Mouse (Mus musculus): ENCODE measurements around the gene Brwd3. TPM values are rescaled to one million over a fixed set of nuclear protein-coding genes. Genes with fewer than 3 reads are reported as not detected.

Brwd3 gene
- polyA plus RNA-seq, 1 experiment from 2014 or later: 3.8 TPM

- DNase-seq (ENCODE audit: extremely low spot score, low spot score): no peak
- H3K27ac ChIP-seq: no peak overlapping the region
- no peaks in the 10 kb centered on the region; the same call in 1 of the 2 replicates for H3K27me3 ChIP-seq (ENCODE audit: poor library complexity, severe bottlenecking)
- H3K4me3 ChIP-seq: no peak overlapping the region
- 79% methylated on average over 3 of the region's 3 CpGs for WGBS
- H3K4me1 ChIP-seq: peaks cover 6% of the 10 kb centered on the region; the same call in 1 of the 2 replicates
- H3K36me3 ChIP-seq (replicated peaks): no peaks in the 10 kb centered on the region
- no peaks in the 10 kb centered on the region for H3K9me3 ChIP-seq
Observed at GRCm38 (mm10) chrX:108729068-108729467, 105.1 kb downstream of the Brwd3 start.

- no peaks in the 10 kb centered on the region; the same call in 1 of the 2 replicates for H3K27me3 ChIP-seq (ENCODE audit: poor library complexity, severe bottlenecking)
- no peak overlapping the region for H3K27ac ChIP-seq
- no peak overlapping the region for H3K4me3 ChIP-seq
- no peak for DNase-seq (ENCODE audit: extremely low spot score, low spot score)
- H3K9me3 ChIP-seq: no peaks in the 10 kb centered on the region
- H3K4me1 ChIP-seq: peaks cover 6% of the 10 kb centered on the region; the same call in 1 of the 2 replicates
- WGBS: 87% methylated on average over 3 of the region's 3 CpGs
- H3K36me3 ChIP-seq (replicated peaks): no peaks in the 10 kb centered on the region
Observed at GRCm38 (mm10) chrX:108728334-108728733, 105.8 kb downstream of the Brwd3 start.

- Histone ChIP-seq H3K4me1 (peaks cover 2% of the 10 kb centered on the region; the same call in 1 of the 2 replicates), H3K9me3 (no peaks in the 10 kb centered on the region; the same call in 1 of the 2 replicates), H3K27me3 (ENCODE audit: poor library complexity, severe bottlenecking) (no peaks in the 10 kb centered on the region), H3K27ac (no peak overlapping the region), H3K36me3 (replicated peaks) (no peaks in the 10 kb centered on the region), H3K4me3 (no peak overlapping the region)
- no peak for DNase-seq (ENCODE audit: extremely low spot score, low spot score)
Observed at GRCm38 (mm10) chrX:108724241-108724640, 109.9 kb downstream of the Brwd3 start.

- H3K9me3 ChIP-seq: no peaks in the 10 kb centered on the region; the same call in 1 of the 2 replicates
- H3K27ac ChIP-seq: no peak overlapping the region
- no peaks in the 10 kb centered on the region for H3K27me3 ChIP-seq (ENCODE audit: poor library complexity, severe bottlenecking)
- no peaks in the 10 kb centered on the region for H3K4me1 ChIP-seq
- 94% methylated on average over 1 of the region's 1 CpGs for WGBS
- DNase-seq (ENCODE audit: extremely low spot score, low spot score): no peak
- H3K4me3 ChIP-seq: no peak overlapping the region
- H3K36me3 ChIP-seq (replicated peaks): no peaks in the 10 kb centered on the region
Observed at GRCm38 (mm10) chrX:108722447-108722846, 111.7 kb downstream of the Brwd3 start.

GRCm38 (mm10) chrX:108704312-108704711 lies 129.9 kb downstream of the Brwd3 start:
- Histone ChIP-seq H3K36me3 (replicated peaks) (no peaks in the 10 kb centered on the region), H3K4me3 (no peak overlapping the region), H3K4me1 (no peaks in the 10 kb centered on the region), H3K27me3 (ENCODE audit: poor library complexity, severe bottlenecking) (no peaks in the 10 kb centered on the region), H3K9me3 (no peaks in the 10 kb centered on the region), H3K27ac (no peak overlapping the region)
- no peak for DNase-seq (ENCODE audit: extremely low spot score, low spot score)
- 86% methylated on average over 2 of the region's 2 CpGs for WGBS

Other genes starting within 250 kb of the Brwd3 start
- not detected in 2 replicates for gene Gm379, start 169.5 kb downstream of the Brwd3 start, polyA plus RNA-seq (2016; fragmentation: Nextera tagmentation; extraction: Ambion mirVana)
- 28.3 and 29.1 TPM in 2 replicates for gene Hmgn5, start 179.0 kb upstream of the Brwd3 start, polyA plus RNA-seq (2016; fragmentation: Nextera tagmentation; extraction: Ambion mirVana)